Mouse (Mus musculus) adrenal gland, postnatal 14 days (tissue): ENCODE results near the gene Ano7. TPM values are rescaled to one million over a fixed set of nuclear protein-coding genes. Genes with fewer than 3 reads are reported as not detected.
"Not testable (repeated sequence)": the region's sequence is repeated elsewhere in the genome, so short reads cannot be mapped to it uniquely, and the experiment has no call there.

Experiments
- DNase-seq: peaks from one replicate; pipeline ENCODE4 v3.0.0; 2021; ENCODE audit warnings: mixed read lengths
- microRNA-seq, 2 experiments: library from miRNA; unstranded; fragments of <30 nt; microRNA quantifications; one replicate each; pipeline ENCODE4 v1.2.0; 2021
- total RNA-seq: library from RNA; stranded (reverse); gene quantifications from 2 replicates; pipeline ENCODE4 v1.2.3, GENCODE M21; 2021

Gene Ano7
- total RNA-seq, 1 experiment from 2014 or later: not detected

DNA sequence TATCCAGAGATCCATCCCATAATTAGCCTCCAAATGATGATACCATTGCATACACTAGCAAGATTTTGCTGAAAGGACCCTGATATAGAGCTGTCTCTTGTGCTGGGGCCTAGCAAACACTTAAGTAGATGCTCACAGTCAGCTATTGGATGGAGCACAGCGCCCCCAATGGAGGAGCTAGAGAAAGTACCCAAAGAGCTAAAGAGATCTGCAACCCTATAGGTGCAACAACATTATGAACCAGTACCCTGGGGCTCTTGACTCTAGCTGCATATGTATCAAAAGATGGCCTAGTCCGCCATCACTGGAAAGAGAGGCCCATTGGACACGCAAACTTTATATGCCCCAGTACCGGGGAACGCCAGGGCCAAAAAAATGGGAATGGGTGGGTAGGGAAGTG, 76.4 kb downstream of the Ano7 start:
- not testable (repeated sequence) for DNase-seq

- peak; percentile 47 for DNase-seq
Observed at GRCm38 (mm10) chr1:93453721-93454255, 80.1 kb downstream of the Ano7 start.

Small RNAs within 50 kb of the gene (microRNA-seq; reads per million reads assigned to microRNA genes)
- gene Mir6345 (0 reads per million in 2 experiments), gene Mir6902 (0 to 0.85 reads per million in 2 experiments)

Other genes with a start within 250 kb of the Ano7 start
- gene Agxt, start 238.7 kb upstream of the Ano7 start, total RNA-seq: 2.3 and 40.2 TPM in 2 replicates
- gene 2310007B03Rik, start 213.0 kb upstream of the Ano7 start, total RNA-seq: not detected in 2 replicates
- 0.07 and 0.08 TPM in 2 replicates for gene Crocc2, start 205.2 kb upstream of the Ano7 start, total RNA-seq
- 22.5 and 23.2 TPM in 2 replicates for gene Sned1, start 138.1 kb upstream of the Ano7 start, total RNA-seq
- gene Mterf4, start 68.0 kb upstream of the Ano7 start, total RNA-seq: 29.1 and 32.4 TPM in 2 replicates
- gene Ppp1r7, start 31.1 kb upstream of the Ano7 start, total RNA-seq: 22.1 and 27.2 TPM in 2 replicates
- gene Pask, start 30.4 kb upstream of the Ano7 start, total RNA-seq: 4.0 and 5.3 TPM in 2 replicates
- gene Hdlbp, start 104.9 kb downstream of the Ano7 start, total RNA-seq: 321 and 334 TPM in 2 replicates
- 17.3 and 19.5 TPM in 2 replicates for gene Farp2, start 138.1 kb downstream of the Ano7 start, total RNA-seq